Mouse (Mus musculus) bone marrow, adult 2 months (tissue): ENCODE measurements at regions not wholly inside any gene's neighbourhood (a gene's known extent, or its start where the extent isn't known, plus 50 kb on each side); places are given as distances from the start of the nearest gene placed in this dataset.

Experiments used
- CTCF ChIP-seq: fragments of 200-500 bp; IDR thresholded peaks from 2 replicates; pipeline ENCODE4 v1.5.1; 2011; ENCODE audit warnings: low read length, control low read depth; ENCODE audit not compliant: control insufficient read depth, insufficient read depth
- POLR2A ChIP-seq: fragments of 200-500 bp; IDR thresholded peaks from 2 replicates; pipeline ENCODE4 v1.6.1; 2011; ENCODE audit warnings: low read depth, mild to moderate bottlenecking, control low read depth, low read length, borderline replicate concordance; ENCODE audit not compliant: control insufficient read depth

GRCm38 (mm10) chr12:106748765-106749164 is 738.7 kb downstream of the Vrk1 start:
- no peak for TF ChIP-seq CTCF
- TF ChIP-seq POLR2A = no peak
